Mouse (Mus musculus) hindbrain, embryonic 11.5 days (tissue): ENCODE data around the gene Ssh2. TPM values are rescaled to one million over a fixed set of nuclear protein-coding genes. Genes with fewer than 3 reads are reported as not detected.
"Not testable (repeated sequence)": the region's sequence is repeated elsewhere in the genome, so short reads cannot be mapped to it uniquely, and the experiment has no call there.

Experiments used
- ATAC-seq: fragments of 200-750 bp; cut with Nextera tagmentation; 2 replicates; pipeline ENCODE4 v1.8.0; 2017; ENCODE audit warnings: mild to moderate bottlenecking, moderate TSS enrichment, moderate library complexity; ENCODE audit not compliant: low FRiP score
- DNase-seq: peaks from one replicate; pipeline ENCODE4 v3.0.0-alpha.2; 2015; ENCODE audit warnings: low spot score
- H3K27ac ChIP-seq: fragments of 300-500 bp; sonication (generic); 2 replicates; pipeline ENCODE4 v1.5.1; 2014; ENCODE audit warnings: mild to moderate bottlenecking, low read depth, low read length
- H3K27me3 ChIP-seq: fragments of 300-500 bp; sonication (generic); 2 replicates; pipeline ENCODE4 v1.6.1; 2014; ENCODE audit warnings: mild to moderate bottlenecking, low read length, moderate library complexity, mixed read lengths; ENCODE audit not compliant: control insufficient read depth, insufficient read depth
- H3K36me3 ChIP-seq: fragments of 300-500 bp; sonication (generic); 2 replicates; pipeline ENCODE4 v1.6.1; 2014; ENCODE audit warnings: mild to moderate bottlenecking, low read length, moderate library complexity, mixed read lengths; ENCODE audit not compliant: control insufficient read depth, insufficient read depth
- H3K4me1 ChIP-seq: fragments of 300-500 bp; sonication (generic); replicated peaks from 2 replicates; pipeline ENCODE4 v1.6.1; 2014; ENCODE audit warnings: low read length, mixed read lengths; ENCODE audit not compliant: control insufficient read depth, insufficient read depth
- H3K4me2 ChIP-seq: fragments of 300-500 bp; sonication (generic); replicated peaks from 2 replicates; pipeline ENCODE4 v1.6.1; 2014; ENCODE audit warnings: mild to moderate bottlenecking, low read depth, low read length
- H3K4me3 ChIP-seq: fragments of 300-500 bp; sonication (generic); 2 replicates; pipeline ENCODE4 v1.5.1; 2014; ENCODE audit warnings: low read depth, low read length
- H3K9ac ChIP-seq: fragments of 300-500 bp; sonication (generic); 2 replicates; pipeline ENCODE4 v1.6.1; 2014; ENCODE audit warnings: low read depth, low read length
- H3K9me3 ChIP-seq: fragments of 300-500 bp; sonication (generic); 2 replicates; pipeline ENCODE4 v1.6.1; 2016; ENCODE audit warnings: low read length; ENCODE audit not compliant: control insufficient read depth
- WGBS: fragments of 180-500 bp; shearing (Covaris S2); extraction: QIAGEN DNeasy Blood & Tissue Kit; methylation state at CpG from one replicate; pipeline ENCODE4 v1.1.7; 2014; 5-methylcytosine and 5-hydroxymethylcytosine counted together
- polyA plus RNA-seq: library from polyadenylated mRNA; unstranded; fragments of >200 nt; fragmentation: Nextera tagmentation; extraction: Ambion mirVana; gene quantifications from 2 replicates; pipeline ENCODE4 v1.2.1, GENCODE M21; 2014

Ssh2 gene
- polyA plus RNA-seq, 1 experiment from 2014 or later, result 17.4 TPM

- H3K27ac ChIP-seq, result no peak overlapping the region
- no peak overlapping the region for H3K4me3 ChIP-seq
- no peaks in the 10 kb centered on the region for H3K9me3 ChIP-seq
- ATAC-seq, result no peak
- no peaks in the 10 kb centered on the region for H3K4me1 ChIP-seq
- H3K36me3 ChIP-seq, result no peaks in the 10 kb centered on the region
- WGBS, result 76% methylated on average over 3 of the region's 3 CpGs
- H3K9ac ChIP-seq, result no peak overlapping the region
- no peak for DNase-seq
- H3K27me3 ChIP-seq, result no peaks in the 10 kb centered on the region
- H3K4me2 ChIP-seq, result no peak overlapping the region
Observed at GRCm38 (mm10) chr11:77385706-77386690, 169.9 kb downstream of the Ssh2 start.

- 83% methylated on average over 3 of the region's 3 CpGs for WGBS
- not testable (repeated sequence) for H3K4me3 ChIP-seq, H3K36me3 ChIP-seq, ATAC-seq, H3K9ac ChIP-seq, H3K27ac ChIP-seq, H3K9me3 ChIP-seq, H3K4me1 ChIP-seq, H3K27me3 ChIP-seq, H3K4me2 ChIP-seq, DNase-seq
Observed at GRCm38 (mm10) chr11:77388197-77388596, 172.1 kb downstream of the Ssh2 start.

GRCm38 (mm10) chr11:77395539-77395938 is 179.5 kb downstream of the Ssh2 start:
- H3K4me2 ChIP-seq, result no peak overlapping the region
- no peak for DNase-seq
- no peaks in the 10 kb centered on the region for H3K27me3 ChIP-seq
- H3K27ac ChIP-seq, result no peak overlapping the region
- no peaks in the 10 kb centered on the region for H3K9me3 ChIP-seq
- ATAC-seq, result no peak
- H3K36me3 ChIP-seq, result no peaks in the 10 kb centered on the region
- H3K9ac ChIP-seq, result no peak overlapping the region
- no peaks in the 10 kb centered on the region for H3K4me1 ChIP-seq
- H3K4me3 ChIP-seq, result no peak overlapping the region
- WGBS, result 95% methylated on average over 2 of the region's 2 CpGs

- no peaks in the 10 kb centered on the region for H3K9me3 ChIP-seq
- H3K9ac ChIP-seq, result no peak overlapping the region
- no peak overlapping the region for H3K4me2 ChIP-seq
- H3K36me3 ChIP-seq, result no peaks in the 10 kb centered on the region
- H3K27ac ChIP-seq, result no peak overlapping the region
- H3K4me3 ChIP-seq, result no peak overlapping the region
- ATAC-seq (no peak), DNase-seq (no peak)
- no peaks in the 10 kb centered on the region for H3K4me1 ChIP-seq
- 81% methylated on average over 2 of the region's 2 CpGs for WGBS
- no peaks in the 10 kb centered on the region for H3K27me3 ChIP-seq
Observed at GRCm38 (mm10) chr11:77402508-77402907, 186.4 kb downstream of the Ssh2 start.

GRCm38 (mm10) chr11:77406329-77406728 is 190.2 kb downstream of the Ssh2 start:
- Histone ChIP-seq H3K9ac (no peak overlapping the region), H3K27ac (no peak overlapping the region), H3K36me3 (no peaks in the 10 kb centered on the region), H3K4me1 (no peaks in the 10 kb centered on the region), H3K4me2 (no peak overlapping the region), H3K9me3 (no peaks in the 10 kb centered on the region), H3K4me3 (no peak overlapping the region), H3K27me3 (no peaks in the 10 kb centered on the region)
- DNase-seq (no peak), ATAC-seq (no peak)
- WGBS, result 74% methylated on average over 2 of the region's 2 CpGs

GRCm38 (mm10) chr11:77409879-77410278 is 193.8 kb downstream of the Ssh2 start:
- Histone ChIP-seq H3K4me2 (no peak overlapping the region), H3K4me3 (no peak overlapping the region), H3K9ac (no peak overlapping the region), H3K4me1 (no peaks in the 10 kb centered on the region), H3K27ac (no peak overlapping the region), H3K27me3 (no peaks in the 10 kb centered on the region), H3K36me3 (no peaks in the 10 kb centered on the region), H3K9me3 (no peaks in the 10 kb centered on the region)
- WGBS, result 91% methylated on average over 6 of the region's 6 CpGs
- ATAC-seq, result no peak
- no peak for DNase-seq

GRCm38 (mm10) chr11:77411284-77411683 is 195.2 kb downstream of the Ssh2 start:
- H3K27ac ChIP-seq, result no peak overlapping the region
- H3K36me3 ChIP-seq, result no peaks in the 10 kb centered on the region
- DNase-seq (no peak), ATAC-seq (no peak)
- H3K4me3 ChIP-seq, result no peak overlapping the region
- H3K9me3 ChIP-seq, result no peaks in the 10 kb centered on the region
- no peak overlapping the region for H3K4me2 ChIP-seq
- no peaks in the 10 kb centered on the region for H3K4me1 ChIP-seq
- H3K27me3 ChIP-seq, result no peaks in the 10 kb centered on the region
- no peak overlapping the region for H3K9ac ChIP-seq

GRCm38 (mm10) chr11:77414141-77414839 is 198.2 kb downstream of the Ssh2 start:
- H3K27me3 ChIP-seq, result no peaks in the 10 kb centered on the region
- no peaks in the 10 kb centered on the region for H3K9me3 ChIP-seq
- H3K9ac ChIP-seq, result no peak overlapping the region
- H3K4me3 ChIP-seq, result no peak overlapping the region
- 88% methylated on average over 2 of the region's 2 CpGs for WGBS
- ATAC-seq (no peak), DNase-seq (no peak)
- H3K36me3 ChIP-seq, result no peaks in the 10 kb centered on the region
- H3K4me1 ChIP-seq, result no peaks in the 10 kb centered on the region
- H3K27ac ChIP-seq, result no peak overlapping the region
- no peak overlapping the region for H3K4me2 ChIP-seq
